Mouse (Mus musculus): ENCODE data around the gene U90926. TPM values are rescaled to one million over a fixed set of nuclear protein-coding genes. Genes with fewer than 3 reads are reported as not detected.

Gene U90926
- polyA plus RNA-seq, 2 experiments: not detected

DNA sequence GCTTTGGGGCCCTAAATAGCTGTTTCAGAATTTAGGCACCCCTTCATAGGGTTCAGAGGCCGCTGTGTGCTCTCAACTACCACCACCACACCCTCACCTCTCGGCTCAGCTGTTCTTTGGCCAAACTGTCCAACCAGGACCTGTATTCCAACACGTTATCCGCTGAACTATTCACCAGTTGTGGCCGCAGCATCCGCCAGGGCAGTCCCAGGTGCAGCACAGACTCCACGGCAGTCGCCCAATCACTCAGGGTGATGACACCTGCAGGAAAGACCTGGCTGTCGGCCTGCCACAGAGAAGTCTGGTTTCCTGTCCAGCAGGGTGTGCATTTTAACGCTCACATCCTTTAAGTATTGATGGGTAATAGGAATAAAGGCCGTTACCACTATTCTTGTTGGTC is 15.1 kb upstream of the U90926 start:
- no peaks in the 10 kb centered on the region for H3K27me3 ChIP-seq (ENCODE audit: control insufficient read depth, insufficient read depth, low read length)
- ATAC-seq (ENCODE audit: low FRiP score, low read depth) (no peak), DNase-seq (ENCODE audit: low spot score) (no peak)
- H3K4me3 ChIP-seq (replicated peaks; ENCODE audit: low read length): no peak overlapping the region
- no peak overlapping the region for H3K27ac ChIP-seq (replicated peaks; ENCODE audit: low read depth, low read length)
- WGBS: 84% methylated on average over 11 of the region's 11 CpGs
- TF ChIP-seq POLR2A (IDR thresholded peaks at IDR 0.05; ENCODE audit: borderline replicate concordance, extremely low read depth, insufficient read depth, insufficient read length): no peak
- H3K4me1 ChIP-seq (ENCODE audit: control insufficient read depth, insufficient read depth, low read length): no peaks in the 10 kb centered on the region
- H3K9me3 ChIP-seq (ENCODE audit: control insufficient read depth, low read length): no peaks in the 10 kb centered on the region
- no peak overlapping the region for H3K4me2 ChIP-seq (replicated peaks; ENCODE audit: low read depth, low read length, severe bottlenecking)
- no peaks in the 10 kb centered on the region for H3K36me3 ChIP-seq (ENCODE audit: control insufficient read depth, insufficient read depth, low read length)
- H3K9ac ChIP-seq (ENCODE audit: low read depth, low read length, severe bottlenecking): no peak overlapping the region

DNA sequence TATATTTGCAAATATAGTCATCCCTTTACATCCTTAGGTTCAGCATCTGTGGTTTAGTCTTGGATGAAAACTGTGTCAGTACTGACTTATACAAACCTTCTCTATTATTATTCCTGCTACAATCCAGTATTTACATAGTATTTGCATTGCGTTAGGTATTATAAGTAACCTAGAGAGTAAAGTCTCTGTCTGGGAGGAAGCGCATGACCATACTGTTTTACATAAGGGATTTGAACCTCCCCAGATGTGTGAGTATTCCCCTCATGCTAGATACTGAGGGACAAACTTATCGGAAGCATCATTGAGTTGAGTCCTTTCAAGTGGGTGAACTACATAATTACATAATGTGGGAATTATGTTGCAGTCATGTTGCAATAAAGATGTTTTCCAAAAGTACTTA is 14.3 kb upstream of the U90926 start:
- Histone ChIP-seq H3K36me3 (ENCODE audit: control insufficient read depth, insufficient read depth, low read length) (no peaks in the 10 kb centered on the region), H3K4me2 (replicated peaks; ENCODE audit: low read depth, low read length, severe bottlenecking) (no peak overlapping the region), H3K9ac (ENCODE audit: low read depth, low read length, severe bottlenecking) (no peak overlapping the region), H3K4me3 (replicated peaks; ENCODE audit: low read length) (no peak overlapping the region), H3K4me1 (ENCODE audit: control insufficient read depth, insufficient read depth, low read length) (no peaks in the 10 kb centered on the region), H3K9me3 (ENCODE audit: control insufficient read depth, low read length) (no peaks in the 10 kb centered on the region), H3K27ac (replicated peaks; ENCODE audit: low read depth, low read length) (no peak overlapping the region), H3K27me3 (ENCODE audit: control insufficient read depth, insufficient read depth, low read length) (no peaks in the 10 kb centered on the region)
- WGBS: 94% methylated on average over 3 of the region's 3 CpGs
- ATAC-seq (ENCODE audit: low FRiP score, low read depth): no peak
- no peak for TF ChIP-seq POLR2A (IDR thresholded peaks at IDR 0.05; ENCODE audit: borderline replicate concordance, extremely low read depth, insufficient read depth, insufficient read length)
- DNase-seq (ENCODE audit: low spot score): no peak

DNA sequence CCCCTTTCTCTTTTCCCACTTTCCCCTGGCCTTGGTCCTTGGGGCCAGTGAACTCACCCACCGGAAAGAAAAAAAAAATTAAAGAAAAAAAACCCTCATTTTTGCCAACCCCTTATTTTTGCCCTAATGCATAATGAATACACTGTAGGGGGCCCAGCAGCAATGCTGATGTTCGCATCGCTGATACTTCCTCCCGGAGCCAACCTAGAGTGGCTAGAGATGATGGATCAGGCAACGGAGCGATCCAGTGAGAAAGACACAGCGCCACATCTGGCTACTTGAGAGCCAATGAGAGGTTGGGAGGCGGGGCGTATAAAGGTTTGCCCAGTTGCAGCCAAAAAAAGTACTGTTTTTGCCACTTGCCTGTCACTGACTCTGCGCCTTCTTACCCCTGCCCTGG is 13.6 kb upstream of the U90926 start:
- H3K9me3 ChIP-seq (ENCODE audit: control insufficient read depth, low read length): no peaks in the 10 kb centered on the region
- no peak for ATAC-seq (ENCODE audit: low FRiP score, low read depth)
- no peak for TF ChIP-seq POLR2A (IDR thresholded peaks at IDR 0.05; ENCODE audit: borderline replicate concordance, extremely low read depth, insufficient read depth, insufficient read length)
- no peak overlapping the region for H3K4me2 ChIP-seq (replicated peaks; ENCODE audit: low read depth, low read length, severe bottlenecking)
- no peak for DNase-seq (ENCODE audit: low spot score)
- no peak overlapping the region for H3K9ac ChIP-seq (ENCODE audit: low read depth, low read length, severe bottlenecking)
- WGBS: 42% methylated on average over 10 of the region's 10 CpGs
- H3K4me3 ChIP-seq (replicated peaks; ENCODE audit: low read length): no peak overlapping the region
- no peaks in the 10 kb centered on the region for H3K27me3 ChIP-seq (ENCODE audit: control insufficient read depth, insufficient read depth, low read length)
- H3K4me1 ChIP-seq (ENCODE audit: control insufficient read depth, insufficient read depth, low read length): no peaks in the 10 kb centered on the region
- H3K27ac ChIP-seq (replicated peaks; ENCODE audit: low read depth, low read length): no peak overlapping the region
- no peaks in the 10 kb centered on the region for H3K36me3 ChIP-seq (ENCODE audit: control insufficient read depth, insufficient read depth, low read length)

DNA sequence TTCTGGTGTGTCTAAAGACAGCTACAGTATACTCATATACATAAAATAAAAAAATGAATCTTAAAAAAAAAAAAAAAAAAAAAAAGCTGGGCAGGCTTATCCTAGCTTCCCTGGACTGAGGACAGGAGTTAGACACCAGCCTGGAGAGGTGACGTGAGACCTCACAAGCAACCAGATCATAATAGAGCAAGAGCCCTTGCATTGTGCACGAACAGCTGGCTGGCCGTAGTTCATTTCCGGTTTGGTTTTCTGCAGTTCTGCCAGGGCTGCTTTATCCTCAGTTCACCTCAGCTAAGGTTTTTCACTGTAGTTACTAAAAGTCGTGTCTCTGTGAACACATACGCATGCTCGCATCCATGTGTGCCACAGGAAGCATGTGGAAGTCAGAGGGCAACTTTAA is 12.6 kb upstream of the U90926 start:
- Histone ChIP-seq H3K4me1 (ENCODE audit: control insufficient read depth, insufficient read depth, low read length) (no peaks in the 10 kb centered on the region), H3K4me2 (replicated peaks; ENCODE audit: low read depth, low read length, severe bottlenecking) (no peak overlapping the region), H3K27me3 (ENCODE audit: control insufficient read depth, insufficient read depth, low read length) (no peaks in the 10 kb centered on the region), H3K4me3 (replicated peaks; ENCODE audit: low read length) (no peak overlapping the region), H3K27ac (replicated peaks; ENCODE audit: low read depth, low read length) (no peak overlapping the region), H3K9me3 (ENCODE audit: control insufficient read depth, low read length) (no peaks in the 10 kb centered on the region), H3K9ac (ENCODE audit: low read depth, low read length, severe bottlenecking) (no peak overlapping the region), H3K36me3 (ENCODE audit: control insufficient read depth, insufficient read depth, low read length) (no peaks in the 10 kb centered on the region)
- ATAC-seq (ENCODE audit: low FRiP score, low read depth) (no peak), DNase-seq (ENCODE audit: low spot score) (no peak)
- WGBS: 78% methylated on average over 7 of the region's 7 CpGs
- TF ChIP-seq POLR2A (IDR thresholded peaks at IDR 0.05; ENCODE audit: borderline replicate concordance, extremely low read depth, insufficient read depth, insufficient read length): no peak

DNA sequence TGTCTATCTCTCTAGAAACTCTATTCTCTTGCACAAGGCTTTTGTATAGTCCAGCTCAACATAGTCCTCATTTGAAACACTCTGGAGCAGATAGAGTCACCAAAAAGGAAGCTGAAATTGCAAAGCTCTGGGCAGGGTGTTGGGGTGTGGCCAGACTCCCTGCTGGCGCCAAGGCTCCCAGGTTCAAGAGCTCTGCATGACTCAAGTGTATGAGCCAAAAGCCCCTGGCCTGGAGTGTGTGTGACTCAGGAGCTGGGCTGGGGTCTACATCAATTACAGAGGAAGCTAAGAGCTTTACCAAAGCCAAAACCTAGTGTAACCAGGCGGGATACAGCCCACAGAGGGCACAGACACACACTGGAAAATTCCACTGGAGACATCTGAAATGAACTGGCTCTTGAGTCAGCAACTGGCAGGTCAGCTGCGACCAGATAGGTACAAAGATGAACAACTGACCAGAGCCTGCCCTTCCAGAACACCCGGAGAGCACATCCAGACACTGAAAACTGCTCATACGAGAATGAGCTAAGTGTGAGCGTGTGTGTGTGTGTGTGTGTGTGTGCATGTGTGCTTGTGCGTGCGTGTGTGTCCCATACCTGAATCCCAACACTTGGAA is 5.2 kb upstream of the U90926 start:
- Histone ChIP-seq H3K4me2 (replicated peaks; ENCODE audit: low read depth, low read length, severe bottlenecking) (no peak overlapping the region), H3K27me3 (ENCODE audit: control insufficient read depth, insufficient read depth, low read length) (no peaks in the 10 kb centered on the region), H3K9me3 (ENCODE audit: control insufficient read depth, low read length) (no peaks in the 10 kb centered on the region), H3K9ac (ENCODE audit: low read depth, low read length, severe bottlenecking) (no peak overlapping the region), H3K4me1 (ENCODE audit: control insufficient read depth, insufficient read depth, low read length) (no peaks in the 10 kb centered on the region), H3K27ac (replicated peaks; ENCODE audit: low read depth, low read length) (no peak overlapping the region), H3K4me3 (replicated peaks; ENCODE audit: low read length) (no peak overlapping the region), H3K36me3 (ENCODE audit: control insufficient read depth, insufficient read depth, low read length) (no peaks in the 10 kb centered on the region)
- 89% methylated on average over 8 of the region's 8 CpGs for WGBS
- DNase-seq (ENCODE audit: low spot score) (no peak), ATAC-seq (ENCODE audit: low FRiP score, low read depth) (no peak)
- no peak for TF ChIP-seq POLR2A (IDR thresholded peaks at IDR 0.05; ENCODE audit: borderline replicate concordance, extremely low read depth, insufficient read depth, insufficient read length)

DNA sequence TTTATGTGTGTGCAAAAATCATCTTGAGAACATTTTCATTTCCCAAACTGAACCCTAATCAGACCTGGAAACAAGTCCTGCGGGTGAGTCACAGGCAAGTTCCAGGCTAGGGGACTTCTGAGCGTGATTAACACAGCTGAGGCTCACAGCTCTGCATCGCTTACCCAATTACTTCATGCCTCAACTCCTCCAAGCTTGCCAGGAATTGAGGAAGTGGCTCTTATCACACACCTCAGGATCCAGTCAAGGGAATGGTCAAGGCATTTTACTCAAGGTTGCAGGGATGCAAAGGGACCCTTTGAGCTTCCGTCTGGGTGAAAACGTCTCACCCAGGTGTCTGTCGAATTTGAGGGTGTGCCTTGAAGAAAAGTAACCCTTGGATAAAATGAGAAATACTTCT is 4.6 kb upstream of the U90926 start:
- no peak overlapping the region for H3K4me2 ChIP-seq (replicated peaks; ENCODE audit: low read depth, low read length, severe bottlenecking)
- H3K27me3 ChIP-seq (ENCODE audit: control insufficient read depth, insufficient read depth, low read length): no peaks in the 10 kb centered on the region
- H3K27ac ChIP-seq (replicated peaks; ENCODE audit: low read depth, low read length): no peak overlapping the region
- ATAC-seq (ENCODE audit: low FRiP score, low read depth): no peak
- no peak for TF ChIP-seq POLR2A (IDR thresholded peaks at IDR 0.05; ENCODE audit: borderline replicate concordance, extremely low read depth, insufficient read depth, insufficient read length)
- no peaks in the 10 kb centered on the region for H3K36me3 ChIP-seq (ENCODE audit: control insufficient read depth, insufficient read depth, low read length)
- 76% methylated on average over 6 of the region's 6 CpGs for WGBS
- H3K4me1 ChIP-seq (ENCODE audit: control insufficient read depth, insufficient read depth, low read length): no peaks in the 10 kb centered on the region
- H3K4me3 ChIP-seq (replicated peaks; ENCODE audit: low read length): no peak overlapping the region
- DNase-seq (ENCODE audit: low spot score): no peak
- H3K9ac ChIP-seq (ENCODE audit: low read depth, low read length, severe bottlenecking): no peak overlapping the region
- no peaks in the 10 kb centered on the region for H3K9me3 ChIP-seq (ENCODE audit: control insufficient read depth, low read length)
